Mouse (Mus musculus): ENCODE data around the gene Mta2. TPM values are rescaled to one million over a fixed set of nuclear protein-coding genes. Genes with fewer than 3 reads are reported as not detected.

Gene Mta2
- total RNA-seq, 2 experiments from 2014 or later: 21.6 to 24.2 TPM

GRCm38 (mm10) chr19:8928689-8929223 is 12.9 kb upstream of the Mta2 start:
- no peak for DNase-seq (ENCODE audit: low spot score)

GRCm38 (mm10) chr19:8929224-8930088 is 12.2 kb upstream of the Mta2 start, which contains the start of the genes Rom1 and Eml3:
Gene Rom1, minus strand, starts transcription at chr19:8929356.
Gene Eml3, plus strand, starts transcription at chr19:8929552.
- peak; percentile 95 for DNase-seq (ENCODE audit: low spot score)

- no peak for DNase-seq (ENCODE audit: low spot score)
Measured at GRCm38 (mm10) chr19:8930117-8930516, 11.6 kb upstream of the Mta2 start.

GRCm38 (mm10) chr19:8930771-8931170 is 10.9 kb upstream of the Mta2 start:
- no peak for DNase-seq (ENCODE audit: low spot score)

- no peak for DNase-seq (ENCODE audit: low spot score)
Measured at GRCm38 (mm10) chr19:8936736-8937135, 4.9 kb upstream of the Mta2 start.

- DNase-seq (ENCODE audit: low spot score): no peak
Measured at GRCm38 (mm10) chr19:8940526-8941133, 1.0 kb upstream of the Mta2 start.

GRCm38 (mm10) chr19:8941136-8941514 is 550 bp upstream of the Mta2 start:
- no peak for DNase-seq (ENCODE audit: low spot score)

GRCm38 (mm10) chr19:8942276-8942964 is 745 bp downstream of the Mta2 start:
- no peak for DNase-seq (ENCODE audit: low spot score)

GRCm38 (mm10) chr19:8943047-8943446 is 1.4 kb downstream of the Mta2 start:
- no peak for DNase-seq (ENCODE audit: low spot score)

GRCm38 (mm10) chr19:8944062-8944461 is 2.4 kb downstream of the Mta2 start:
- DNase-seq (ENCODE audit: low spot score): no peak

GRCm38 (mm10) chr19:8944750-8945149 is 3.1 kb downstream of the Mta2 start:
- peak; percentile 68 for DNase-seq (ENCODE audit: low spot score)

- no peak for DNase-seq (ENCODE audit: low spot score)
Measured at GRCm38 (mm10) chr19:8945251-8945650, 3.6 kb downstream of the Mta2 start.

- DNase-seq (ENCODE audit: low spot score): no peak
Measured at GRCm38 (mm10) chr19:8946929-8947328, 5.3 kb downstream of the Mta2 start.

GRCm38 (mm10) chr19:8950190-8950589 is 8.5 kb downstream of the Mta2 start:
- no peak for DNase-seq (ENCODE audit: low spot score)

GRCm38 (mm10) chr19:8952241-8952640 is 10.6 kb downstream of the Mta2 start:
- DNase-seq (ENCODE audit: low spot score): no peak

- DNase-seq (ENCODE audit: low spot score): peak; percentile 96
Measured at GRCm38 (mm10) chr19:8953135-8954039, 11.7 kb downstream of the Mta2 start, which contains the start of gene Tut1. Gene Tut1, plus strand, starts transcription at chr19:8953847.

- no peak for DNase-seq (ENCODE audit: low spot score)
Measured at GRCm38 (mm10) chr19:8954171-8954570, 12.5 kb downstream of the Mta2 start.

GRCm38 (mm10) chr19:8962256-8962655 is 20.6 kb downstream of the Mta2 start:
- no peak for DNase-seq (ENCODE audit: low spot score)

GRCm38 (mm10) chr19:8965075-8965474 is 23.4 kb downstream of the Mta2 start:
- no peak for DNase-seq (ENCODE audit: low spot score)

GRCm38 (mm10) chr19:8965771-8966170 is 24.1 kb downstream of the Mta2 start:
- DNase-seq (ENCODE audit: low spot score): no peak

- DNase-seq (ENCODE audit: low spot score): no peak
Measured at GRCm38 (mm10) chr19:8966198-8966589, 24.5 kb downstream of the Mta2 start.
